Mouse (Mus musculus): ENCODE results near the gene Xpnpep3.

DNA sequence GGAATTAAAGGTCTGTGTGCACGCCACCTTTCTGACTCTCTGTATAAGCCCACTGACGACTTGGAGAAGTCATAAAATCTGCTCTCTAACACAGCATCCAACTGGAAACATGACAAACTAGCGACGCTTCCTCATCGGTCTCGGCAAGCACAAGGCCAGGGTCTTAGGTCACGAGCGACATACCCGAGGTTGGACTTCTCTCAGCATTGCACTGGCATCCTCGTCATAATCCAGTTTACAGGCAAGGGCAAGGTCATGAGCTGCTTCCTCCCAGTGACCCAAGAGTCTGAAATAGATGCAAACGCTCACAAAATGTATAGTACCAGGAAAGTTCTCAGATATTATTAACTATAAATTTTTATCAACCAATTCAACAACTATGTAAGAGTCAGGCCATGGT is 25.3 kb upstream of the Xpnpep3 start:
- no peak for TF ChIP-seq CTCF (IDR thresholded peaks at IDR 0.05)
- TF ChIP-seq POLR2A (IDR thresholded peaks at IDR 0.05; ENCODE audit: insufficient read depth, low read depth, low read length), result no peak
- no peak for TF ChIP-seq EP300 (IDR thresholded peaks at IDR 0.05; ENCODE audit: insufficient read depth, low read depth, low read length)
